Mouse (Mus musculus): Measurements from ENCODE around the gene Cd151.

Cd151 gene

DNA sequence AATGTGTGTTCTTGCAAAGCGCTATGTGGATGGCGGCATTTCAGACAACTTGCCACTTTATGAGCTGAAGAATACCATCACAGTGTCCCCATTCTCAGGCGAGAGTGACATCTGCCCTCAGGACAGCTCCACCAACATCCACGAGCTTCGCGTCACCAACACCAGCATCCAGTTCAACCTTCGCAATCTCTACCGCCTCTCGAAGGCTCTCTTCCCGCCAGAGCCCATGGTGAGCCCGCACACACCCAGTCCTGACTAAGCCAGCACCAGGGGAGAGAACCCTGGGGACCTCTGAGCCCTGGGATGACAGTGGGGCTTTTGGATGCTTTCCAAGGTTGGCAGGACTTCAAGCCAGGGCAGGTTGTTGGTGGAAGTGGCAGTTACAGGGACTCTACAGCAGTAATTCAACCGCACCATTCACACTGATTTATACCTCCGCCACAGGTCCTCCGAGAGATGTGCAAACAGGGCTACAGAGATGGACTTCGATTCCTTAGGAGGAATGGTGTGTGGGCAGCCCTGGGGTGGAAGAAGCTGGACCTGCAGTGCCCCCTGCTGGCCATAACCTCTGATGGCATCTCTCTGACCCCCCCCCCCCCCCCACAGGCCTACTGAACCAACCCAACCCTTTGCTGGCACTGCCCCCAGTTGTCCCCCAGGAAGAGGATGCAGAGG is 9.1 kb upstream of the Cd151 start:
- in situ Hi-C loops (cut with MboI, MseI), result no loop called here

DNA sequence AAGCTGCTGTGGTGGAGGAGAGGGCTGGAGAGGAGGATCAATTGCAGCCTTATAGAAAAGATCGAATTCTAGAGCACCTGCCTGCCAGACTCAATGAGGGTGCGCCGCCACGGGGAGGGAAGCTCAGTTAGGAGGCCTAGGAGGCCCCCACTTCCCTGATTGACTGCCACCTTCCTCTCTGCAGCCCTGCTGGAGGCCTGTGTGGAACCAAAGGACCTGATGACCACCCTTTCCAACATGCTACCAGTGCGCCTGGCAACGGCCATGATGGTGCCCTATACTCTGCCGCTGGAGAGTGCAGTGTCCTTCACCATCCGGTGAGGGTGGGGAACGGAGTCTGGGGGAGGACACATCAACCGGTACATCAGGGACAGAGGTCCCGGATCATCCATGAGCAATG is 8.5 kb upstream of the Cd151 start:
- in situ Hi-C loops (cut with MboI, MseI), result no loop called here

- in situ Hi-C loops (cut with MboI, MseI), result no loop called here
Observed at GRCm38 (mm10) chr7:141459301-141459711, 7.9 kb upstream of the Cd151 start.

- in situ Hi-C loops (cut with MboI, MseI), result no loop called here
Observed at GRCm38 (mm10) chr7:141460001-141460390, 7.2 kb upstream of the Cd151 start.

DNA sequence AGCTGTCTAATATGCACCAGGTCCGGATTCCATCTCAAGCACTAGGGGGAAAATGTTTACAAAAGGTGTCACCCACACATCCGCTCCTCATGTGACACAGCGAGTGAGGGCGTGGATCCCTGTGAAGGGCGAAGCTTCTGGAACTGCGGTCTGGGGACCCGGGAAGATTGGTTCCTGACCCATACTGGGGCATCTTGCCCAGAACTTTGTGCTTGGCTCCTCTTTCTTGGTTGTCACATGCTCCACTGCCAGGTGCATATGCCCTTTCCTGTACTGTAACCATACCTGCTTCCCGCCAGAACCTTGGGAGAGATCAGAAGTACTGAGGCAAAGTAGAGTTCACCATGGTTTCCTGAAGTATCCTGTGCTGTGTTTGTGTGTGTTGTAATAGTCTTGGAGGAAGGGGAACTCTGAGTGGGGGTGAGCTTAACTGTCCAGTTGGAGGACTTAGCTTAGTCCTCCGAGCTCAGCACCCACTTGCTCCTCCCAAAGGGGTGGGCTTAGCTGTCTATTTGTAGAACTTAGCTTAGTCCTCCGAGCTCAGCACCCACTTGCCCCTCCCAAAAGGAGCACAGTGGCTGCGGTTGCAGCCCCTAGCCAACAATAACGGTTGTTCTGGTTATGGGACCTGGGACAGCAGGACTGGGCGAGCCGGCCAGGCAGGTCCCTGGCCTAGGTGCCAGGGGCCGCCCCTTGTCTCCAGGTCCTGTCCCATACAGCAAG is 6.6 kb upstream of the Cd151 start, which contains the start of gene Cracr2b:
Cracr2b (plus strand) TSS at position 704 of the 723 bp plus-strand sequence.
- in situ Hi-C loops (cut with MboI, MseI), result no loop called here

- in situ Hi-C loops (cut with MboI, MseI), result no loop called here
Observed at GRCm38 (mm10) chr7:141461521-141462332, 5.5 kb upstream of the Cd151 start.

DNA sequence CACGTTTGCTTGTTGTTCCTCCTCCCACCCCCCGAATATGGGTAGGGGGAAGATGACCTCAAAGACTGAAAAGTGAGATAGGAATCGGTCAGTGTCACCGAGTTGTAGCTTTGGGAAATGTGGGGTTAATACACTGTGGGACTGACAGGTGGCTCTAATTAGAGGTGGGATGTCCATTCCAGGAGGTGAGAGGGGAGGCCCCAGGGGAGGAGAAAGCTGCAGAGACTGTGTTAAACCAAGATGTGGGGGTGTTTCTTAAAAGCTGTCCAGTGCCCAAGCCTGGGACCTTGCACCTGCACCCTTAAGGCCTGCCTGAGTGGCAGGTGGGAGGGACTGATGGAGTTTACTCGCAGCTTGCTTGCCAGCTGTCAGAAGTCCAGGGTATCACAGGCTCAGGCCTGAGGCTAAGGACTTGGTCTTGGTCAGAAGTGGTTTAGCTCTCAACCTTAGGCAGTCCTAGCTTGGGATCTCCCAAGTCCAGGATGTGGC is 4.8 kb upstream of the Cd151 start:
- in situ Hi-C loops (cut with MboI, MseI), result no loop called here

- in situ Hi-C loops (cut with MboI, MseI), result no loop called here
Observed at GRCm38 (mm10) chr7:141463824-141464602, 3.2 kb upstream of the Cd151 start.

DNA sequence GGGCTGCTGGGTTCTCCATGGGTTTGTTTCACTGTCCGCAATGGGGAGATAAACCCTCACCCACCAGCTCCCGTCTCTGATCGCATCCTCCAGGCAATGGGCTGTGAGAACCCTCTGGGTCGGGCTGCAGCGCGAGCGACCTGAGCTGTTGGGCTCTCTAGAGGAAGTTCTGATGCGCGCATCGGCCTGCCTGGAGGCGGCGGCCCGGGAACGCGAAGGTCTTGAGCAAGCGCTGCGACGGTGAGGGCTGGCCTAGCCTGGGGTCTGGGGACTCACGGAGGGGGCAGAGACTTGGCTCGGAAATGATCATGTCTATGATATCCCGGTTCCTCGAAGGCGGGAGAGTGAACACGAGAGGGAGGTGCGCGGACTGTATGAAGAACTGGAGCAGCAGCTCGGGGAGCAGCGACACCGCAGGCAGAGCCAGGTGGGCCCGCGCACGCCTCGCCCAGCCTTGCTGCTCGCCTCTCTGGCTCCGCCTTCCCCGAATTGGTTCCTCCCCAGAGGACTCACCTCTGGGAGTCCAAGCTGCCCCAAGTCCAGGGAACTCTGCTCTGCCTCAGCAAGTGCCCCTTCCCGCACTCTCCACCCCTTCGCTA is 2.5 kb upstream of the Cd151 start:
- in situ Hi-C loops (cut with MboI, MseI), result no loop called here

DNA sequence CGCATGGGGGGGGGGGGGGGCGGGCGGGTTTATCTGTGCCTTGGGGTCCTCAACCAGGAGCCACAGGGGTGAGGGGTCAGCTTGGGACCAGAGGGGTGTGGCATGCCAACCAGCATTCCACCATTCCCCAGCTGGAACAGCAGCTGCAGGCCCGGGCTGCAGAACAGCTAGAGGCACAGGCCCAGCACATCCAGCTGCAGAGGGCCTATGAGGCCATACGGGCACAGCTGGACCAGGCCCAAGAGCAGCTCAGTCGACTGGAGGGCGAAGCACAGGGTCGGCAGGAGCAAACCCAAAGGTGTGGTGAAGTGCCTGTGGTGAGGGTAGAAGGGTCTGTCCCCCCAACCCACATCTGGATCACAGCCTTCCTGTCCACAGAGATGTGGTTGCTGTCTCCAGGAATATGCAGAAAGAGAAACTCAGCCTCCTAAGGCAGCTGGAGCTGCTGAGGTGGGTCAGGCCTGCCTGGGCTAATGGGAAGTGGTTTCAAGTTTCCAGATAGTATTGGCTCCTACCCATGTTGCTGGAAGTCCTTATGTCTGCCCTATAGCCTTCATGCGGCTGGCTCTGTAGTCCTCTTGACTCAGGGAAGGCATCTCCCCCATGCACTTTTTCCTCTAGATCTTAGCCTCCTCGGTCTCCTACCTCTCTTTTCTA is 1.7 kb upstream of the Cd151 start:
- in situ Hi-C loops (cut with MboI, MseI), result no loop called here

- in situ Hi-C loops (cut with MboI, MseI), result no loop called here
Observed at GRCm38 (mm10) chr7:141466045-141466394, 1.2 kb upstream of the Cd151 start.

GRCm38 (mm10) chr7:141466607-141467148 is 514 bp upstream of the Cd151 start:
- in situ Hi-C loops (cut with MboI, MseI), result no loop called here

- in situ Hi-C loops (cut with MboI, MseI), result no loop called here
Observed at GRCm38 (mm10) chr7:141468164-141468521, 951 bp downstream of the Cd151 start.

DNA sequence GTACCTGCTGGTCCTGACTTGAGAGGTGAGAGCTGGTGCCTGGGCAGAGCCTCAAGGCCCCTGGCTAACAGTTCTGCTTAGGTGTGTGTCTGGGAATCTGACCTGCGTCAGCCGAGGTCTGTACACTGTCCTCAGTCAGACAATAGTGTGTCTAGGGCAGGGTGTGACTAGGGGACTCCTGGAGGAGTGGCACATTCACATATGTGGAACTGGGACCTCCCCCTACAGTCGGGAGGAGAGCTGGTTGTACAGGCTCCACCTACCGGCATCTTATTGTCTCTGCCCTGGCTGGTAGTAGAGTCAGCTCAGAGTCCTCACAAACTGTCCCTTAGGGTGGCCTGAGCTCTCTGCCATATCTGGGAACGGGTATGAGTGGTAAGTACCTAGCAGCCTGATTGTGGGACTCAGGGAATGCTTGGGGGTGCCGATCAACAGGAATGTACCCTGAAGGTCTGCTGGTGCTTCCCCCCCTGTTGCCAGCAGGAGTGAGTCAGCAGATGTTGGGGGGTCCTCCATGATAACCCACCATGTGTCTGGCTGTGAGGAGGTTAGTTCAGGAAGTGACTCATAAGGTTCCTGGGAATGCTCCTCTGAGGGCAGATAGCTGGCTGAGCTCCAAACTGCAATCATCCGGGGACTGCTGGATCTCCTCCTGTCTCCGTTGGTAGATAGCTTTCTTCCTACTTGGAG is 1.5 kb downstream of the Cd151 start:
- in situ Hi-C loops (cut with MboI, MseI), result no loop called here

- in situ Hi-C loops (cut with MboI, MseI), result no loop called here
Observed at GRCm38 (mm10) chr7:141469352-141469751, 2.2 kb downstream of the Cd151 start.

- in situ Hi-C loops (cut with MboI, MseI), result no loop called here
Observed at GRCm38 (mm10) chr7:141469901-141470636, 2.9 kb downstream of the Cd151 start.

- in situ Hi-C loops (cut with MboI, MseI), result no loop called here
Observed at GRCm38 (mm10) chr7:141470637-141470944, 3.4 kb downstream of the Cd151 start.

GRCm38 (mm10) chr7:141471236-141471635 is 4.0 kb downstream of the Cd151 start:
- in situ Hi-C loops (cut with MboI, MseI), result no loop called here

GRCm38 (mm10) chr7:141472226-141472625 is 5.0 kb downstream of the Cd151 start:
- in situ Hi-C loops (cut with MboI, MseI), result no loop called here

Data from T-helper 2 cell (primary cell).